Mouse (Mus musculus) cerebellum, adult 8-10 months (tissue): ENCODE measurements around the gene Dusp15.

ENCODE experiments used
- DNase-seq: peaks from one replicate; pipeline ENCODE4 v3.0.0; 2022

Gene Dusp15

DNA sequence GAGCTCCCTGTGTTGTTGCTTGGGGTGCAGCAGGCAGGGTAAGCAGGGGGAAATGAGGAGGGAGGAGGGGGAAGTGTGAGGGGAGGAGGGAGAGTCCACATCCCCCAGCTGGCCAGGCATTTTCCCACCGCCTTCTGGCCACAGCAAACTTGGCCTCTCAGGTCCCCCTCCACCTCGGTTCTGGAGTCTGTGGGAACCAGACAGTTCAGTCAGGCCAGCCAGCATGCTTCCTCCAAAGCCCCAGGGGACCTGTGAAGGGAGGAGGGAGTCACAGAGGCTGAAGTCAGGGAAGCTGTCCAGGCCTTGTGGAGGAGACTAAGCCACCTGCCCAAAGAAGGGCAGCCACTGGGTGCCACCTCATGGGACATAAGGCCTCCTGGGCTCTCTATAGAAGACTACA, 21.2 kb downstream of the Dusp15 start:
- DNase-seq: no peak

DNA sequence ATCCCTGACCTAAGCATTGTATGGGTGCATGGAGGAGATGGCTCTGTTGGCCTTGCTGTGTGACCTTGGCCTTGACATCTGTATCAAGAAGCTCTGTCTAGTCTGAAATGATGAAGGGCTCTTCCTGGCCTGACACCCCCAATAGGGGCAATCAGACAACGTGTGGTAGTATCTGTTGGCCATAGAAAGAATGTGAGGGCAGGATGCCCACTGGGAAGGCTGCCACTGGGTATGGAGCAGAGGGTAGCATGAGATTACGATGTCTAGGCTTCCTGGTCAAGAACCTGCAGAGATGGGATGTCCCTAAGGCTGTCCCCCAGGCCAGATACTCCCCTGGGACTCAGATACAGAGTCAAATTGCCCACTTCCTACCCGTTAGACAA, 22.5 kb downstream of the Dusp15 start:
- no peak for DNase-seq

DNA sequence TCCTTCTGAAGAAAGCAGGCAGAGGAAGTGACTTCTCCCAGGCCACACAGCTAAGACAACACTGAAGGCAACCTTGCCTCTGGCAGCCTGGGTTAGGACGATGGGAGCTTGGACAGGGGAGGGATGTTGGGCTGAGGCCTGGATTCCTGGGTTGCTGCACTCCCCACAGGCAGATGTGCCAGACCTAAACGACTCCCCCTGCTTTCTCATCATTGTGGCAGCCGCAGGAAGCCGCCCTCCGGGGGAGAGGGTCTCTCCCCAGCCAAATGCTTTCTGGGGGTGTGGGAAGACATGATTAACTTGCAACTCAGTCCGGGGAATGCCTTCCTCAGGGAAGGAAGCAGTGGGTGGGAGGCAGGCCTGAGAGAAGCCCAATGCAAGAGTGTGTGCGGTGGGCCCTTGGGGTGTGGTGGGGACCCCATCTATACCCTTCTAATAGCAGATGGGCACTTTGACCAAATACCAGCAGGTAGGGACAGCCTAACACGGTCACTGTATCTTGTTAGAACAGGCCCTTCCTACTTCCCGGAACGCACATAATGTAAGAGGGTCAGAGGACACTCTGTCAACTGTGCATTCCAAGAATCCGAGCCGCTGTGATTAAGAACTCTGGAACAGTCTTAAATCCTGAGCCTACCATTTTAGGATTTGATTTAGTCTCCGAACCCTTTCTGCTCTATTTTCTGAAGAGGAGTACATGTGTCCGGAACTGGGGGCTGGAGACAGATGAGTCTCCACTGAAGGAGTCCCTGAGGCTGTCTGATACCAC, 23.1 kb downstream of the Dusp15 start:
- no peak for DNase-seq

DNA sequence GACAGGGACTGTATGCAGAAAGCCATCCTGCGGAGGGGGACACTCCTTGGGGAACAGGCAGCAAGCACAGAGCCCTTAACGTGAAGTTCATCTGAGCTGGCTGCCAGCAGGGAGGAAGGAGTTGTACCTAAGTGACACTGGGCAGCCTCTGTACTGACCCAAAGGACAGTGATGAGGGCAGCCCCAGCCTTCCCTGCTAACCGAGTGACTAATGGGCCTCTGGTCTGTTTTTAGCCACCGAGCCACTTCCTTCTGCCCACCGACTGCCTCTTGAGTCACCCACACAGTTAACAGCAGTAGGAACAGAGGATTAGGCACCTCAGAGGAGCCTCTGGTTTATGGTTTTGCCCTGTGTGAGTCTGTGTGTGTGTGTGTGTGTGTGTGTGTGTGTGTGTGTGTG, 24.1 kb downstream of the Dusp15 start:
- DNase-seq: no peak

DNA sequence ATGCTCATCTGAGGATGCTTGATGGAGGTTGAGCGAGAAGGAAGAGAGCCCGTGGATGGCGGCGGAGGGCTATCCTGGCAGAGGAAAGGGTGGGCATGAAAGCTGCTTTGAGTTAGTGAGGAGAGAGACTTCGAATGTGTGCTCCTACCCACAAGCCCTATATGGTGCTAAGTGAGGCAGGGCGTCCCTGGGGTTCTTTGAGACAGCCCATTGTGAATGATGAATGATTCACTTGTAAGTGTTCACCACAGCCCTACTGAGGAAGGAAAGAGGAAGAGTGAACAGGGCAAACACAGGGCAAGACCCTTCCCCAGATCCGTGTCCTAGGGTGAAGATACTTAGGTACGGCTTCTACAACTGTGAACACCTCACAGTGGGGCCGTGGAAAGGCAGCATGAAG, 24.6 kb downstream of the Dusp15 start:
- no peak for DNase-seq

DNA sequence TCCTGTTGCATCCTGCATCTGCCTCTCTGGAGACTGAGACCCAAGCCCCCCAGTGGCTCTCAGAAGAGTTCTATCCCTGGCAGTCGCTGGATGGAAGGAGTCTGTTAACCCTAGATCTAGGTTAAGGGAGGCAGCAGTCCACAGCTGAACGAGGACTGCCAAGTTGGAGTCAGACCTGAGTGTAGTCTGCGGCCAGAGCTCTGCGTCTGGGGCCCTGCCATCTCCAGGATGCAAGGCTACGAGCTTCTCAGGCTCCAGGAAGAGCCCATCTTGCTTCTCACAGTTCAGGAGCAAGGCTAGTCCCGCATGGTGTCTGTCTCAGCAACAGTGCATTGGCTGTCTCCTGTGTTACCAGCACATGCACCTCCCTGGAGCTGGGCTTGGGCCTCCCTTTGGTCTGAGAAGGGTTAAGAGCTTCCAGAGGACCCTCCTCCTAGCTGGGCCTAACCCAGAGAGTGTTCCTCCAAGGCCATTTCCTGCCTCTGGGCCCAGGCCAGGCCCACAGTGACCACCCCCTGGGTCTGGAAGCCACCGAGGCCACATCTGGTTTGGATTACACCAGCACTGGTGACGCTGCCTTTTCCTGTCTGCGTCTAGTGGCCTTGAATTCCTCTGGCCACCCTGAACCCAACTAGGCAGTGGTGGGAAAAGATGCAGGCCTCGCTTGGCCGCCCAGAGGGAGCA, 26.2 kb downstream of the Dusp15 start:
- DNase-seq: no peak

DNA sequence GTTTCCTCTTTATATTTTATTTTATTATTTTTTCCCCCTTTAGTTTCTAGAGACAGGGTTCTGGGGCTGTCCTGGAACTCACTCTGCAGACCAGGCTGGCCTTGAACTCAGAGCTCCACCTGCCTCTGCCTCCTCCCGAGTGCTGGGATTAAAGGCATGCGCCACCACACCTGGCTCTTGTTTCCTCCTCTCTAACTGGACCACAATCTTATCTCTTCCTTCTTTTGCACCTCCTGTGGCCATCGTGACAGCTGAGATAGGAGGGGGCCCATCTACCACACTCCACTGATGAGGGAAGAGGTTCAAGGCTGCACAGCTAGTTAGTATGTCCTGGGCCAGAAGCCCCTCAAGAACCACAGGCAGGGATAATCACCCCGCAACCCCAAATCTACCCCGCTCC, 27.0 kb downstream of the Dusp15 start:
- no peak for DNase-seq

DNA sequence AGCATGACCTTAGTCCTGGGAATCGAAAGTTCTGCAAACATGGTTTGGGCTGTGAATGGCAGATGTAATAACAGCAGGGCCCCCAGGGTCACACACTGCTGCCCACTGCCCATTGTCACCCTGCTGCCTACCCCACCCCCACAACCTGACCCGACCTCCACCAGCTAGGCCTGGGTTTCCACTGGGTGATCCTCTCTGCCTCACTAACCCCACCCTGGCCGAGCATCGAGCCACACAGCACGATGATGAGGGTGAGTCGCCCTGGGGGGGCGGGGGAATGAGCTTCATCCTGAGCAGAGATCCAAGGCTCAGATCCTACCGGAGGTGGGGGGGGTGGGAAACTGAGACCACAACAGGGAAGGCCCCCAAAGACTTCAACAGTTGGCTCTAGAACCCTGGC, 27.4 kb downstream of the Dusp15 start:
- no peak for DNase-seq

DNA sequence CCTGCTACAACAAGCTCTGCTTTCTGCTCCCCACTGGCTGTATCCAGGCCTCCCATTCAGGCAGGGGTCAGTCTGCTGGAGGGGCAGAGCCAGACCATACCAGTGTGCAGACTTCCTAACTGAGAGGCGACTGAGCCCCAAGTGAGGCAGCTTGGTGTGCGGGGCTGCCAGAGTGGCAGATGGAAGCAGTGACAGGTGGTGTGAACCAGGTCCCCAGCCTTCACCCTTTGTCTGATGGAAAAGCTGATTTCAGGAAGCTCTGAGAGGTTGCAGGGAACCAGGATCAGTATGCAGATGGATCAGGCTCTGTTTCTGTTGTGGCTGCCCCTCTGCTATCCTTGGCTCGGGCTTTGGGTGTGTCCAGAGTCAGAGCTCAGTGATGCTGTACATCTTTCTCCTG, 27.9 kb downstream of the Dusp15 start:
- peak; percentile 51 for DNase-seq

DNA sequence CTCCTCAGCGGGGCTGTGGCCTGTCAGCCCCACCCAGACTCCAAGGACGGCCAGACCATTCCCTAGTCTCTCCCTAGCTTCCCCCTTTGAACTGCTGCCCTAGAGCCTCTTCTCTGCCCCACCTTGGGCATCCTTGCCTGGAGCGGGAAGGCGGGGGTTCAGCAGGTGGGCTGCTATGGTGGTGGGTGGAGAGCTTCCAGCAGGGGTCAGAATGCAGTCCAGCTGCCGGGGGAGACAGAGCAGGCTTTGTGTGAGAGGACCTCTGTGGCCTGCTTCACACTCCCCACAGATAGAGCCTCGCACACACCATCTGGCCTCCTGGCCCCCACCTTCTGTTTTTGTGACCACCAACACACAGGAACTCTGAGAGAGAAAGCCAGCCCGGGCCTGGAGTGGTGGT, 29.1 kb downstream of the Dusp15 start:
- DNase-seq: no peak

DNA sequence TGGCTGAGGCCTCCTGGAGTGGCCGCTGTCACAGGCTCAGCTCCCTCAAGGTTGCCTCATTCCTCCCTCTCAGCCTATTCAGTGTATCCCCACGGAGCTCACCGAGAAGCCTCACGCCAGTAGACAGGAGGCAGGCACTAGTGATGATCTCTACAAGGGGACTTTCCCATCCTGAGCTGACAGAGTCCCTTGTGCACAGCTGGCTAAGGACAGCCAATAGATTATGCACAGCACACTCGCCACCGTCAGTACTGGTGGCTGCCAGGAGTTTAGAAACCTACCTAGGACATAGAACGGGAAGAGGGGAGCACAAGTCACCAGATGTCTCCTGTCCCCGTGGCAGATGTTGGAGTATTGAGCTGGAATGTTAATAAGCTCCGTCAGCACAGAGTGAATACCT, 33.8 kb downstream of the Dusp15 start:
- no peak for DNase-seq

DNA sequence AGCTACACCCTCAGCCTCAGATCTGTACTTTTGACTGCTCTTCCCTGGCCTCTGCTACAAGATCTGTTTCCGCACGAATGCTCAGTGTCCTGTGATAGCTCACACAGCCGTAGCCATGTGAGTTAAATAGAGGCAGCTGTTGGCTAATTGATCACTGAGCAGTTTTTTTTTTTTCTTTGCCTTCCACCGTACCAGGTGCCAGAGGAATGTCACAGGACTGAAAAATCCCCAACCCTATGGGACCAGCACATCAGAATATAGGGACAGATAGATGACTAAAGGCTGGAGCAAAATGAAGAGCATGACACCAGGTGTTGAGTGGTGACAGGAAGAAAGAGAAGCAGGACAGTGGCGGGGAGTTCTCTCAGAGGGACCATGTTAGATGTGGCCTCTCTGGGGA, 35.4 kb downstream of the Dusp15 start:
- DNase-seq: no peak

DNA sequence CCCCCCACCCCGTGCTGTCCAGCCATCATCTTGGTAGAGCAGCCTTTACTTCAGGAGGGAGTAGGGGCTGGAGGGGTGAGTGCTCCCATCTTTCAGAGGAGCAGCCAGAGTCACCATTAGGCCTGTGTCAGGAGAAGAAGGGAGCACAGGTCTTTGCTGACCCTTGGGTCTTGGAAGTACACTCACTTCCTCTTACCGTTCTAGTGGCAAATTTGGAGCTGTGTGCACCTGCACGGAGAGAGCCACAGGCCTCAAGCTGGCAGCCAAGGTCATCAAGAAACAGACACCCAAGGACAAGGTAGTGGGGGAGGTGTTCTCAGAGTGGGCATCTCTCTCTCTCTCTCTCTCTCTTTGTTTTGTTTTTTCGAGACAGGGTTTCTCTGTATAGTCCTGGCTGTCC, 36.0 kb downstream of the Dusp15 start:
- DNase-seq: no peak

DNA sequence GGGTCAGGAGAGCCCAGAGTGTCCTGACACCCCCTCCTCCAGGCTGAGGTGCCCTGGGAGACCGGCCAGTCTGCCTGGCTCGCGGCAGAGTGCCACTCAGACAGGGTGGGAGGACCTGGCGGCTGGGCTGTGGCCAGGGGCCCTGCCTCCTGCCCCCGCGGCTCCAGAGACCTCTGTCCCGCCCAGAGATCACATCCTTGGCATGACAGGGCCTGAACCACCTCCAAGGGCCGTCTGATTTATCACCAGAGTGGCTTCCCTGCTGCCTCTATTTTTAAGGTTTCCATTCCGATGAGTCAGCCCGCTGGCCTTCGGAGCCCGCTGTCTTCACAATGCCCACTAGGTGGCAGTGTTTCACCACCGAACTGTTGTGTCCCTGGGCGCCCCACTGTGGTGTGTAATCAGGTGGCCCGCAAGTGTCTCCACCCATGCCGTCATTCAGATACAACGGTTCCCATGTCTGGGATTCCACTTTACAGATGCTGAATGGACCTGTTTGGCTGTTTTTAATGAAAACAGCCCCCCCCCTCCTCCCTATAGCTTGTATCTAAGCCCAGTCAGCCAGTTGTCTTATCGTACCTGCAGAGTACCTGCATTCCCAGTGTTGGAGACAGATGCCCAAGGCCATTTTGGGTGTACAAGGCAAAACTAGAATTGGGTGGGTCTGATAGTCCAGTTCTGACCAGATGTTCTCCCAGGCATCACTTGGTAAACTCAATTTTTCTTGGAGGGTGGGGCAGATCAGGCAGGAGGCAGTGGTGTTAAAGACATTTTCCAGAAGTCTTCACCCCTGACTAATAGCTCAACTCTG, 37.0 kb downstream of the Dusp15 start:
- DNase-seq: peak; percentile 92

DNA sequence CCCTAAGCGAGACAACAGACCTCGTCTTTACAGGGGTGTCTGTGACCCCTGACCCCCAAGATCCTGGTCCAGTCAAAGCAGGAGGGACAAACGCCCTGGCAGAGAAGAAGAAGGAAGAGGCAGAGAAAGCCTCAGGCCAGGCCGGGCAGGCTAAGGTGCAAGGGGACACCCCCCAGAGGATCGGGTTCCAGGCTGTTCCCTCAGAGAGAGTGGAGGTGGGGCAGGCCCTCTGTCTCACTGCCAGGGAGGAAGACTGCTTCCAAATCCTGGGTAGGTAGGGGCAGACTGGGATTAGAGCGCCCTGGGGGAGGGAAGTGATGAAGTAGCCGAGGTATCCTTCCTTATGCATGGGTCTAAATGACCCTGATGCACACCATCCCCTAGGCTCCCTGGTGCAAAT, 38.0 kb downstream of the Dusp15 start:
- DNase-seq: no peak

DNA sequence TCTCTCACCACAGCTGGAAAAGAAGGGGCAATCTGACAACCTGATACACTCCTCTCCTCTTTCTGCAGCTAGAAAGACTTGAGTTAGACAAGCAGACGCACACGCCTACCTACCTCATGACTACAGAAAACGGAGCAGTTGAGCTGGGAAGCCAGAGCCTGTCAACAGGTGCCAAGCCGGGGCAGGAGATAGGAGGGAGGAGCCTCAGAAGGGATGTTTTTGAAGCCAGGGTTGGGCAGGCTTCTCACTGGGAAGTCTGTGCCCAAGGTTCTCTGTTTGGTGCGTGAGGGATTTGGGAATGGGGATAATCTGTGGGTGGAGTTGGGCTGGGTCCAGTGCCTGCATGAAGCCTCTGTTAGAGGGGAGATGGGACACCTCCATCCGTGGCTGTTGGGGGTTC, 40.1 kb downstream of the Dusp15 start:
- no peak for DNase-seq

DNA sequence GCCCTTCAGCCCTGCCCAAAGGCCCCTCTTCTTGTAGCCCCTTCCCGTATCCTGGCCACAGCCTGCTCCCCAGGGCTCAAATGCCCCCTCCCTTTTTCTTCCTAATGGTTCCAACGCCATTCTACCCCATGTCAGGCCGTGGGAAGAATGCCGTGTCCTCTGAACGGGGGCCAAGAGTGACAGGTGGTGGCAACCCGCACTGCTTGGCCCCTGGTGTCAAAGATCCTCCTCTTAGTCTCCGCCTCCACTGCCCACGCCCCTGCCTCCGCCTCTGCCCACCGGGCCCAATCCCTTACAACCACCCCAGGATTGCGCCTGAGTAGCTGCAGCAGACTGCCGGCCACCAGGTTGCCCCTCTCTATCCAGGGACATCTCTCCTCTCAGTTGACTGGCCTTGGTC, 40.5 kb downstream of the Dusp15 start, which contains the start of gene Mylk2:
Gene Mylk2, plus strand, starts transcription at position 322 of the 400 bp plus-strand sequence.
- no peak for DNase-seq

DNA sequence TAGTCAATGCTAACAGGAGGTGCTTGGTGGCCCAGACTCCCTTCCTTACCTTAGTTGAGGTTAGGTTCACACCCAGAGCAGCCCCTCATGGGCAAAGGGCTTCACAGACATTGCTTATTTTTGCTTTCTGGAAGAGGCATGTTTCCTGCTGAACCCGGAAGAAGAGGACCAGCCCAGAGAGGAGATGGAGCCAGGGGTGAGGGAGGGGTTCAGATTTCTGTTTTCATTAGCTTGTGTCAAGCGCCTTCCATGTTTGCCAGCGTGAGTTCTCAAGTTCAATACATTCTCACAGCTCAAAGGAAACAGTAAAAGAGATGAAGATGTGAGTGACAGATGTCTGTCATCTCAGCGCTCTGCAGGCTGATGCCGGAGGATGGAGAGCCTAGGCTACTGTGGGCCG, 41.6 kb downstream of the Dusp15 start:
- no peak for DNase-seq

DNA sequence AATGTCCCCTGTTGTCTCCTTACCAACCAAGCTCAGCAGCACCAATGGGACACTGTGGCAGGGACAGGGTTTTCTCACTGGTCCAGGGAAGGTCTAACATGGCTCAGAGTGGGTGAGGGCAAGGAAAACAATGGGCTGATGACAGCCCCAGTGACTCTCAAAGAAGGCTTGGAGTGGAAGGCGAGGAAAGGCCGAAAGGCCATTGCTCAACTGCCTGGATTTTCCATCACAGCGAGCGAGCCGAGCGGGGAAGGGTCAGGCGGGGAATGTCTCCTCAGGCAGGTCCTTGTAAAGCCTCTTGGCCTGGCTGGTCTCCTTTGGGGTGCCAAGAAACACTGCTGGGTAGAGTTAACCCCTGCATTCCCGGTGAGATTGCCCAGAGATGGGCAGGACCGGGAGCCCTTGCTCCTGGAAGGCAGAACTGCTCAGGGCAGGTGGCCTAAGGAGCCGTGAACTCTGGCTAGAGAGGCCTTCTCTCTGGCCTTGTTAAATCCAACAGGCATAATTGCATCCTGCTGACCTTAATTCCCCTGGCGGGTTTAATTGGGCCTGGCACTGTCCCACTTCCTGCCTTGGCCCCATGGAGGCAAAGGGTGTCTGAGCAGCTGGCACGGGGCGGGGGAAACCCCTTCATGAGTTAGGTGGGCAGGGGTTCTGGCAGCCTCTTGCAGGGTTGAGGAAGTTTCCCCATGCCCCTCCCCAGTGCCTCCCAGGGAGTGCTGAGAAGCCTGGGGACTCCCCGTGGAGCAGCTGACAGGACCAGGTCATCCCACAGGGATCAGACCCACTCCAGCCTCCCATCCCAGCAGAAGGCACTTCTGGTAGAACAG, 44.2 kb downstream of the Dusp15 start:
- no peak for DNase-seq

DNA sequence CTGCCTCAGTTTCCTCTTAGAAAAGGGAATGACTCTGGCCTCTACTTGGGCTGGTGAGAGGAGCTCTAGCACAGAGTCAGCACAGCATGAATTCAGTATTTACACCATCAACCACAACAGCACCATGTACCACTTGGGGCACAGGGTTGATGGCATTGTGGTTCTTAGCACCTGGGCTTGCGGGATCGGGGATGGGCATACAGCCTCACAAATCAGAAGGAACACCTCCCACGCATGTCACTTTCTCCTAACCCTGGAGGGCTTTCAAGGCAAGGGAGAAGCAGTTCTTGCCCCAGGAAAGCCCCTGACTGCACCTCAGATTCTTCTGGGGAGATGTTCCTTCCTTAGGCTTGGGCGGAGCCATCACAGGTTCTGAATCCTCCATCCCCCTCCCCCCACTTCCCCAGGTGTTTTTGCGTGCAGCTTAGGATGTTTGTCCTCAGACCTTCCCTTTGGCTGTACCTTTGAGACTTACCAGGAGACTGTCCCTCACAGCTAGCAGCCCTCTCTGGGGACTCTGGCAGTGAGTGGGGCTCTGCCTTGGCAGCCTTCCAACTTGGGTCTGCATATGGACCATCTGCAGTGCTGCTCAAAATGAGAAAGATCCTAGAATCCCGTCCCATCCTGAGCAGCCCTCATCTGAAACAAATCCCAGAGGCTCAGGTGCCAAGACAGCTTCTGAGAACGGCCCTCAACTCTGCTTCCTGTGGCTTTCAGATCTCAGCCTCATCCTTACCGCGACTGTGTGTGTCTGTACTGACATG, 45.0 kb downstream of the Dusp15 start:
- no peak for DNase-seq

DNA sequence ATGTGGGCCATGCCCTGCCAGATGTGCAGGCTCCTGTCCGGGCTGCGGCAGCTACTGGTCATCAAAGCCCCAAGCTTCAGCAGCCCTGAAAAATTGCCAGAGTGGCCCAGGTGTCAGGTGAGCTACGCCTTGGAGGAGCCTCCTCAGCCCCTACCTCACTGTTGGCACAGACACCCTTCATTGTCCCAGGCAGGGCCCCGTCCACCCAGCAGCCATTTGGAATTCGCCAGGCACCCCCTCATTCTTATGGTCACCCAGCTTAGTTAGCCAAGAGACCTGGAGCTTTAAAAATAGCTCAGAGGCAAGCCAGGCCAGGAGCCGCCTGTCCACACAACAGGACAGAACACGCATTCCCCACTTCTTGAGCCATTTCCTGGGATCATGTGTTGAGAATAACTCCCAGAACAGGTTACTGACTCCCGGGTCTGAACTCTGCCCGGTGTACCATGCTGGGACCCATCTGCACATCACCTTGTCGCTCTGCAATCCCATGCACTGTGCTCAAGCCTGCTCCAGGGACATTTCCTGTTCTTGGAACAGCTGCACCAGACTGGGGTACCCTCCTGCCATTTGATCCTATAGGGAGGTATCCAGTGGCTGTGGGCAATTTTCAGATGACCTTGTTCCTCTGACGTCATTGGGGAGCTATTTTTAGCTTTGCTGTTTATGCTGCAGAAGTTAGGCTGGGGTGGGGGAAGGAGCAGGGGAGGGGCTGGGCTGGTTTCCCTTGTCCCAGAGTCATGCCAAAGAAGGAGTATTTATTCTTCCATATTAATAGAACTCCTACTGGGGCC, 46.3 kb downstream of the Dusp15 start:
- no peak for DNase-seq
